In the genomic region with DNA sequence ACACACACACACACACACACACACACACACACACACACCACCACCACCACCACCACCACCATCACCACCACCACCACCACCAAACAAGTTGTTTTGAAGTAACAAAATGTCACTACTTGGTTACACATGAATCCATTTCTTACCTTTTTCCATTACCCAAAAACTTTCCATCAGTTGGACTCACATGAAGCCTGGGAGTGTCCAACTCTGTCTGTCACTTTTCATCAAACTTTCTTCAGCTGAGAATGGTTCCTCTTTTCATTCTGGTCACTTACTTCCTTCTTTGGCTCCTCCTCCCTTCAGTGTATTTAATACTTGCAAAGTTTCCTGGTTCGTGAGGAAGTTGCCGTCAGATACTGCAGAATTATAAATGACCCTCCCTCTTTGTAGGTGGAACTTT, we compare ENCODE assay signal across 24 mouse cellular contexts. TPM values are rescaled to one million over a fixed set of nuclear protein-coding genes. Genes with fewer than 3 reads are reported as not detected.
DNase-seq lines count a peak whose midpoint lies in the region; ATAC-seq and TF ChIP-seq lines count a peak whose summit lies in the region.
"Had no signal": no experiment of that assay in that cellular context is flagged by ENCODE, and none has a peak within 500 bp of the region (broad histone marks: within the 10 kb centered on the region; RNA-seq: fewer than 3 reads in every experiment).

A gene (minus strand): TSS at position 259 of the 400 bp plus-strand sequence.

- DNase-seq in liver, embryonic 11.5 days (ENCODE audit: low spot score) = no peak
- peak; percentile 55 for DNase-seq in B cell, adult 2 months
- no peak for DNase-seq in retina, postnatal 1 day
- no peak for DNase-seq in thymus, adult 2 months
- no peak for DNase-seq in adrenal gland, postnatal 4 days (ENCODE audit: low spot score in 2 of 2)
- DNase-seq: adrenal gland, adult 2 months; embryo, embryonic 11 days; gastrocnemius, postnatal 25 days; kidney, adult 9 months; kidney, postnatal 36 days; right cerebral cortex, postnatal 25 days; thymus, postnatal 4 days had no signal

- no peaks in the 10 kb centered on the region for H3K9me3 ChIP-seq in liver, embryonic 16.5 days (replicated peaks; ENCODE audit: control insufficient read depth, low read length)
- H3K9me3 ChIP-seq in liver, embryonic 11.5 days (ENCODE audit: control insufficient read depth, low read length) = no peaks in the 10 kb centered on the region
- H3K9me3 ChIP-seq: heart, embryonic 15.5 days; hindbrain, embryonic 12.5 days; limb, embryonic 15.5 days; midbrain, embryonic 13.5 days; neural tube, embryonic 15.5 days had no signal

- no peaks in the 10 kb centered on the region for H3K4me1 ChIP-seq in liver, embryonic 16.5 days (ENCODE audit: control insufficient read depth, low read depth, low read length)
- no peaks in the 10 kb centered on the region for H3K4me1 ChIP-seq in liver, embryonic 11.5 days (replicated peaks; ENCODE audit: control insufficient read depth, insufficient read depth, low read length)
- no peaks in the 10 kb centered on the region for H3K4me1 ChIP-seq in thymus, adult 2 months (replicated peaks; ENCODE audit: control insufficient read depth, insufficient read depth, low read length)
- H3K4me1 ChIP-seq: heart, embryonic 15.5 days; hindbrain, embryonic 12.5 days; limb, embryonic 15.5 days; midbrain, embryonic 13.5 days; neural tube, embryonic 15.5 days had no signal

- no peak within 1 kb of the TSS for H3K27ac ChIP-seq in liver, embryonic 16.5 days (ENCODE audit: low read length)
- no peak within 1 kb of the TSS for H3K27ac ChIP-seq in liver, embryonic 11.5 days (ENCODE audit: low read depth, low read length)
- H3K27ac ChIP-seq in thymus, adult 2 months (ENCODE audit: control insufficient read depth, insufficient read depth, low read length) = no peak within 1 kb of the TSS
- H3K27ac ChIP-seq: heart, embryonic 15.5 days; limb, embryonic 15.5 days; midbrain, embryonic 13.5 days; neural tube, embryonic 15.5 days had no signal

- H3K36me3 ChIP-seq in liver, embryonic 16.5 days (ENCODE audit: control insufficient read depth, insufficient read depth) = no peaks in the 10 kb centered on the region
- no peaks in the 10 kb centered on the region for H3K36me3 ChIP-seq in liver, embryonic 11.5 days (ENCODE audit: control insufficient read depth, insufficient read depth, low read length)
- H3K36me3 ChIP-seq in thymus, adult 2 months (ENCODE audit: control insufficient read depth, insufficient read depth, low read length) = no peaks in the 10 kb centered on the region
- H3K36me3 ChIP-seq: heart, embryonic 15.5 days; hindbrain, embryonic 12.5 days; limb, embryonic 15.5 days; midbrain, embryonic 13.5 days; neural tube, embryonic 15.5 days had no signal

- 20% methylated on average over 2 of the region's 2 CpGs for WGBS in liver, embryonic 16.5 days (ENCODE audit: insufficient replicate concordance)
- 52% methylated on average over 2 of the region's 2 CpGs for WGBS in liver, embryonic 11.5 days
- 32% methylated on average over 2 of the region's 2 CpGs for WGBS in thymus, adult 2 months

- no peak for TF ChIP-seq CTCF in thymus, adult 2 months (IDR thresholded peaks at IDR 0.05; ENCODE audit: borderline replicate concordance, control insufficient read depth, extremely low read depth, insufficient read depth, low read length, poor library complexity)

- peak within 1 kb of the TSS; percentile 36 for H3K4me3 ChIP-seq in liver, embryonic 16.5 days (ENCODE audit: low read depth, low read length)
- H3K4me3 ChIP-seq in liver, embryonic 11.5 days (ENCODE audit: low read depth, low read length) = no peak within 1 kb of the TSS
- no peak within 1 kb of the TSS for H3K4me3 ChIP-seq in thymus, adult 2 months (ENCODE audit: control insufficient read depth, insufficient read depth, low read length)
- H3K4me3 ChIP-seq: heart, embryonic 15.5 days; hindbrain, embryonic 12.5 days; limb, embryonic 15.5 days; midbrain, embryonic 13.5 days; myocyte; neural tube, embryonic 15.5 days had no signal

- ATAC-seq in liver, embryonic 16.5 days (ENCODE audit: low read depth) = no peak
- ATAC-seq in liver, embryonic 11.5 days (replicated peaks; ENCODE audit: low FRiP score) = no peak
- ATAC-seq in common myeloid progenitor, adult 5-6 weeks (replicated peaks; ENCODE audit: low read depth, poor library complexity, severe bottlenecking) = peak; percentile 93
- peak; percentile 96 for ATAC-seq in megakaryocyte progenitor cell, adult 5-6 weeks (replicated peaks; ENCODE audit: poor library complexity)
- ATAC-seq: forebrain, embryonic 16.5 days; midbrain, embryonic 13.5 days had no signal

- H3K27me3 ChIP-seq in liver, embryonic 16.5 days (ENCODE audit: control insufficient read depth, insufficient read depth, low read depth, low read length) = no peaks in the 10 kb centered on the region
- no peaks in the 10 kb centered on the region for H3K27me3 ChIP-seq in liver, embryonic 11.5 days (replicated peaks; ENCODE audit: control insufficient read depth, insufficient read depth, low read length)
- H3K27me3 ChIP-seq in thymus, adult 2 months (ENCODE audit: control insufficient read depth, insufficient read depth, low read length) = no peaks in the 10 kb centered on the region
- H3K27me3 ChIP-seq: heart, embryonic 15.5 days; hindbrain, embryonic 12.5 days; limb, embryonic 15.5 days; midbrain, embryonic 13.5 days; neural tube, embryonic 15.5 days had no signal

- H3K4me2 ChIP-seq in liver, embryonic 16.5 days (ENCODE audit: low read depth, low read length) = peak within 1 kb of the TSS; percentile 3; the same call in 1 of the 2 replicates
- H3K4me2 ChIP-seq in liver, embryonic 11.5 days = no peak within 1 kb of the TSS
- H3K4me2 ChIP-seq: heart, embryonic 15.5 days; hindbrain, embryonic 12.5 days; limb, embryonic 15.5 days; midbrain, embryonic 13.5 days; neural tube, embryonic 15.5 days had no signal

- H3K9ac ChIP-seq in liver, embryonic 16.5 days (ENCODE audit: low read depth, low read length) = no peak within 1 kb of the TSS
- no peak within 1 kb of the TSS for H3K9ac ChIP-seq in liver, embryonic 11.5 days (ENCODE audit: low read depth, low read length)
- H3K9ac ChIP-seq: heart, embryonic 15.5 days; hindbrain, embryonic 12.5 days; limb, embryonic 15.5 days; midbrain, embryonic 13.5 days; neural tube, embryonic 15.5 days had no signal

- TF ChIP-seq POLR2A in thymus, adult 2 months (IDR thresholded peaks at IDR 0.05; ENCODE audit: control insufficient read depth, extremely low read depth, insufficient read depth, low read length, poor library complexity) = no peak

RNA-seq across cellular contexts. Expression of the gene that starts here (rescaled TPM):
- 3.3 and 3.6 TPM in 2 replicates for polyA plus RNA-seq in liver, embryonic 16.5 days (2015; fragmentation: Nextera tagmentation; extraction: Ambion mirVana)
- 1.8 and 2.0 TPM in 2 replicates for polyA plus RNA-seq in liver, embryonic 11.5 days (2014; fragmentation: Nextera tagmentation; extraction: Ambion mirVana)
- 1.7 and 2.7 TPM in 2 replicates for total RNA-seq in common myeloid progenitor, adult 5-6 weeks (2017)
- total RNA-seq in megakaryocyte progenitor cell, adult 5-6 weeks (2015) = 40.7 and 56.1 TPM in 2 replicates
- total RNA-seq in megakaryocyte progenitor cell, adult 5-6 weeks (2017) = 7.6 and 9.2 TPM in 2 replicates
- 0.94 and 1.1 TPM in 2 replicates for polyA plus RNA-seq in thymus, adult 2 months (2012; rRNA removed)
- total RNA-seq in adrenal gland, postnatal 4 days (2021) = under 1 TPM; 0.22 to 0.34 TPM
- total RNA-seq: gastrocnemius, postnatal 25 days; left cerebral cortex, adult 18-20 months; left cerebral cortex, postnatal 36 days had no signal
- polyA plus RNA-seq: adrenal gland, adult 2 months; forebrain, embryonic 16.5 days; hindbrain, embryonic 12.5 days; myocyte; neural tube, embryonic 15.5 days had no signal

Comparison
In these comparisons a context has a peak if more than half of its experiments do, and no peak if none do; other contexts are left out.
1. ATAC-seq: peak in common myeloid progenitor, adult 5-6 weeks (single experiment) and megakaryocyte progenitor cell, adult 5-6 weeks (single experiment); none in liver, embryonic 16.5 days (single experiment) and liver, embryonic 11.5 days (single experiment).
2. DNase-seq: peak in B cell, adult 2 months (2 of 2); none in liver, embryonic 11.5 days (single experiment), retina, postnatal 1 day (single experiment), thymus, adult 2 months (single experiment) and adrenal gland, postnatal 4 days (0 of 2).